Mouse (Mus musculus): ENCODE data around the gene Mrpl33. TPM values are rescaled to one million over a fixed set of nuclear protein-coding genes. Genes with fewer than 3 reads are reported as not detected.
"Not testable (repeated sequence)": the region's sequence is repeated elsewhere in the genome, so short reads cannot be mapped to it uniquely, and the experiment has no call there.

Mrpl33 gene
- polyA plus RNA-seq, 1 experiment from 2014 or later = 242 TPM

DNA sequence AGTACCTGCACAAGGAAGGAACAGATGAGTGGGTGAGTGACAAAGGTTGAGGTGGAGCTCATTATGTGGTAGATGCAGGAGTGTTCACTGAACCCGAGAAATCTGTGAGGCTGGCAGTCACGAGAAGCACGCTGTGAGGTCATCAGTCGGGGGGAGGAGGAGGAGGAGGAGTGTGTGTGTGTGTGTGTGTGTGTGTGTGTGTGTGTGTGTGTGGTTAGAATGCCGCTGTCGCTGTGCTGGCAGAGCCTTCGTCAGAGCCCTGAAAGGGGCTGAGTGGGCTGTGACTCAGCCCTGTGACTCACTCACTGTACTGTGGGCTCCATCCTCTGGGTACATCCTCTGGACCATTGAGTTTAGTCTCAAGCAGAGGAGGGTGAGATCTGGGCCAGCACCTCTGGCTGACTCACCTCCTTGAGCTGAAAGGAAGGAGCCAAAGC lies 20.2 kb upstream of the Mrpl33 start:
- WGBS = 79% methylated on average over 5 of the region's 7 CpGs
- Histone ChIP-seq H3K36me3 (replicated peaks) (no peaks in the 10 kb centered on the region), H3K27ac (no peak overlapping the region), H3K4me3 (no peak overlapping the region), H3K4me1 (peaks cover under 1% of the 10 kb centered on the region), H3K27me3 (ENCODE audit: poor library complexity, severe bottlenecking) (no peaks in the 10 kb centered on the region), H3K9me3 (no peaks in the 10 kb centered on the region)
- DNase-seq (ENCODE audit: extremely low spot score, low spot score) = no peak

DNA sequence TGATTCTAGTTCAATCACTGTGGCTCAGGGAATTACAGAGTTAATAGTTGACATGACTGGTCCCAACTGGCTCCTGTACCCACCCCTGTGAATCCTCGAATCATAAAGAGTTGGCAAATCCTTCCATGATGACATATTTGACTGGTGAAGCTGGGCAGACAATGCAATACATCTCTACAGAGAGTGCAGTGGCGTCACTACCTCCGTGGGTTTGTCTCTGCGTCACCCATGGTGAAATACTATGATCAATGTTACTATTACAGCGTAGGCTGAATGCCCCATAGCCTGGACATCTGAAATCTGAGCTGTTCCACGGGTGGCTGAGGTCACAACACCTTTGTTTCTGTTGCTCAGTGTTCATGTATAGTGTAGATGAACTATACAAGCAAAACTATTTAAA lies 15.5 kb upstream of the Mrpl33 start:
- Histone ChIP-seq H3K27ac (no peak overlapping the region), H3K27me3 (ENCODE audit: poor library complexity, severe bottlenecking) (no peaks in the 10 kb centered on the region), H3K36me3 (replicated peaks) (no peaks in the 10 kb centered on the region), H3K4me1 (peaks cover under 1% of the 10 kb centered on the region; the same call in 1 of the 2 replicates), H3K9me3 (peaks cover 4% of the 10 kb centered on the region; the same call in 1 of the 2 replicates), H3K4me3 (no peak overlapping the region)
- DNase-seq (ENCODE audit: extremely low spot score, low spot score) = no peak
- WGBS = 82% methylated on average over 6 of the region's 6 CpGs

DNA sequence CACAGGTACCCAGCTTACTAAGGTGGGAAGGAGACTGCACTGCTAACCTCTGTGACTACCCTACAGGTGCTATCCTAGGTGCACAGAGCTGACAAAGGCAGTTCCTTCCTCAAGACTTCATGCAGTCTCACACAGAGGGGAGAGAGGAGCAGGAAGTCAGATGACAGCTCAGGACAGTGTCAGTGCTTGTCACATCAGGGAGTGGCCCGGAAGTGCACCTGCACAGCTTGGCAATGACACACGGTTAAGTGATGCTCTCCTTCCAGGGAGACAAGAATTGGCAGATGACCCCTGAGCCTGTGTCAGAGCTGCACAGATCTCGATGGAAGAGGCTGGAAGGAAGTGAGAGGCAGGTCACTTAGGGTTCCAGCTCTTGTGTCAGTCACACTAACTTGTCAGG lies 14.8 kb upstream of the Mrpl33 start:
- no peak overlapping the region for H3K4me3 ChIP-seq
- peaks cover 4% of the 10 kb centered on the region; the same call in 1 of the 2 replicates for H3K9me3 ChIP-seq
- DNase-seq (ENCODE audit: extremely low spot score, low spot score) = no peak
- WGBS = 87% methylated on average over 3 of the region's 3 CpGs
- H3K4me1 ChIP-seq = peaks cover 7% of the 10 kb centered on the region
- H3K36me3 ChIP-seq (replicated peaks) = no peaks in the 10 kb centered on the region
- H3K27ac ChIP-seq = no peak overlapping the region
- H3K27me3 ChIP-seq (ENCODE audit: poor library complexity, severe bottlenecking) = no peaks in the 10 kb centered on the region

DNA sequence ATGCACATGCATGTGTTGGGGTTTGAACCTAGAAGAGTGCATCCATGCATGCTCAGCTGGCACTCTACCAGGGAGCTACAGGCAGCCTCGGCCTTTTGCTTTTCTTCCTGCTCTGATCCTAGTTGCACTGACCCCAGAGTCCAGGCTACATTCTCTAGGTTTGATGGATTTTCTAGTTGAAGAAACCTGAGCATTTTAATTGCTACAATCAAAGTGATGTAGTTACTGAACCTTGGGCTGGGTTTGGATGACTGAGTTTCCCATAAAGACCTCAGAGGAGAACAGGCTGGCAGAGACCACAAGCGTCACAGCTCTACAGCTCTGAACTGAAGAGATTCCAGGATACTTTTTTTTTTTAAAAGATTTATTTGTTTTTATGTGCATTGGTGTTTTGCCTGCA lies 13.5 kb upstream of the Mrpl33 start:
- no peak for DNase-seq (ENCODE audit: extremely low spot score, low spot score)
- H3K27ac ChIP-seq = no peak overlapping the region
- peaks cover 4% of the 10 kb centered on the region; the same call in 1 of the 2 replicates for H3K9me3 ChIP-seq
- WGBS = 82% methylated on average over 2 of the region's 2 CpGs
- H3K36me3 ChIP-seq (replicated peaks) = no peaks in the 10 kb centered on the region
- H3K4me1 ChIP-seq = peaks cover 16% of the 10 kb centered on the region
- no peak overlapping the region for H3K4me3 ChIP-seq
- no peaks in the 10 kb centered on the region for H3K27me3 ChIP-seq (ENCODE audit: poor library complexity, severe bottlenecking)

DNA sequence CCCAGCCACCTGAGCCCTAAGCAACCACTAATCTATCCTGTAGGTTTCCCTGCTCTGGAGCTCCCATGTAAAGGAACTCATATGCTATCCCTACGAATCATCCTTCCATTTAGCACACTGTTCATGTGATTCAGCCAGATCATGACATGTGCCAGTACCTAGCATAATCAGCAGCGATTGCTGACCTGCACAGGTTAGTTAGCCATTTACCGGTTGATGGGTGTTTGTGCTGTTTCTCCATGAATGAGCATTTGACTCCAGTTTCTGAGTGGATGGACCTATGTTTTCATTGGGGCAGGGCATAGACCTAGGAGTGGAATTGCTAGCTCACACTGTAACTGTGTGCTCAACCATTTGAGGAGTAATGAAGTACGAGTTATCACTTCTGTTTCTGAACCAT lies 11.2 kb upstream of the Mrpl33 start:
- Histone ChIP-seq H3K9me3 (peaks cover 11% of the 10 kb centered on the region; the same call in 1 of the 2 replicates), H3K27ac (no peak overlapping the region), H3K4me3 (no peak overlapping the region), H3K4me1 (peaks cover 21% of the 10 kb centered on the region), H3K36me3 (replicated peaks) (no peaks in the 10 kb centered on the region), H3K27me3 (ENCODE audit: poor library complexity, severe bottlenecking) (no peaks in the 10 kb centered on the region)
- 93% methylated on average over 4 of the region's 4 CpGs for WGBS
- no peak for DNase-seq (ENCODE audit: extremely low spot score, low spot score)

DNA sequence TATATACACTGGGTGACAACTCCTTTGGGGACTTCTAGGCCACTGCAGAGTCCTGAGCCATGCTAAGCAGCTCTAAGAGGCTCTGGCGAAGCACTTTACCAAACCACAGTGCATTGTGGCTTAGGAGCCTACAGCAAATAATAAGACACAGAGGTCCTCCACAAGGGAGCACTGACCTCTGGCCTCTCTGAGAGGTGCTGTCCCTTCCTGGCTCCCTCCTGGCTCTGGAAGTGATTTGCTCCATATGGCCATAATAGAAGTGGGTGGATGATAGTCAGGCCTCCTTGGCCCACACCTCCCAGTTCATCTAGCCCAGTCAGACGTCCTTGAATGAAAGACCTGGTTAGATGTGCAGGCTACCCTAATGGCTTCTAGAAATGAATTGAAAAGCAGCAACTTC lies 8.7 kb upstream of the Mrpl33 start:
- Histone ChIP-seq H3K36me3 (replicated peaks) (no peaks in the 10 kb centered on the region), H3K27ac (no peak overlapping the region), H3K9me3 (peaks cover 11% of the 10 kb centered on the region; the same call in 1 of the 2 replicates), H3K4me1 (peaks cover 21% of the 10 kb centered on the region), H3K4me3 (no peak overlapping the region), H3K27me3 (ENCODE audit: poor library complexity, severe bottlenecking) (no peaks in the 10 kb centered on the region)
- WGBS = 61% methylated on average over 2 of the region's 2 CpGs
- no peak for DNase-seq (ENCODE audit: extremely low spot score, low spot score)

DNA sequence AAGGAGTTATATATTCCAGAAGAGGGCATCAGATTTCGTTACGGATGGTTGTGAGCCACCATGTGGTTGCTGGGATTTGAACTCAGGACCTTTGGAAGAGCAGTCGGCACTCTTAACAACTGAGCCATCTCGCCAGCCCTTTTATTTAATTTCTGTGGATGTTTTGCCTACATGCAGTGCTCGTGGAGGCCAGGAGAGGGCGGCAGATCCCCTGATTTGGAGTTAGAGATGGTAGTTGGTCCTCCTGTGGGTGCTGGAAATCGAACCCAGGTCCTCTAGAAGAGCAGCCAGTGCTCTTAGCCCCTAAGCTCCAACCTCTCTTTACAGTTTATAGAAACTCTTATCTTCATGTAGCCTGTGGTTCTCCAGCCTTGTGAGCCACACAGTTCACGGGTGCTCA lies 8.1 kb upstream of the Mrpl33 start:
- peaks cover 21% of the 10 kb centered on the region for H3K4me1 ChIP-seq
- 84% methylated on average over 8 of the region's 8 CpGs for WGBS
- not testable (repeated sequence) for DNase-seq (ENCODE audit: extremely low spot score, low spot score)

DNA sequence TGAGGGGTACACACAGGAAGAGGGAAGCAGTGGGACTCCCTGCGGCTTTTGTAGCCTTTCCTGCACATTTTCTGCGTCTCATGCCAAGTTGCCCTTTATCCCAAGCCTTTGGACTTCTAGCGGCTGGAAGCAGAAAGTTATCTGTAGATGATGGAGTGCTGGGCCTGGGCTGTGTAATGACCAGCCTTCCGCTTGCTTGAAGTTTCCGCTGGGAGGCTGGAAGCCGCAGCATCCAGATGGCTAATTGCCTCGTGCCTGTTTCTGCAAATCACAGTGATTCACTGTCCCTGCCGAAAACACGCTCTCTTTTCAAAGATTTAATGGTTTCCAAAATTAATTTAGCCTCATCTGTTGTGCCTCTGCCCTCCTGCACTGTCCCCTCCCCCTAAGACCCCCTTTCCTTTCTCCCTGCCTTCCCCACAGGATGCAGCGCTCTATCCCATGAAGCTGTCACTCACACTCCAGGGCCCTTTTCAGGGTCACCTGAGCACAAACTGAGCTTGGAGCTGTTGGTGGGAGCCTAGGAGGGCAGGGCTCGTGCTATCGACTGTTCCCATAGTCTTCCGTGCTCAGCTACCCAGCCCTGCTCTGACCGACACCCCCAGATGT lies 6.9 kb upstream of the Mrpl33 start:
- no peak for DNase-seq (ENCODE audit: extremely low spot score, low spot score)
- Histone ChIP-seq H3K27ac (no peak overlapping the region), H3K27me3 (ENCODE audit: poor library complexity, severe bottlenecking) (no peaks in the 10 kb centered on the region), H3K4me1 (peaks cover 21% of the 10 kb centered on the region), H3K9me3 (peaks cover 6% of the 10 kb centered on the region; the same call in 1 of the 2 replicates), H3K36me3 (replicated peaks) (no peaks in the 10 kb centered on the region), H3K4me3 (no peak overlapping the region)
- 85% methylated on average over 14 of the region's 14 CpGs for WGBS

More for the DNA sequence above, 8.1 kb upstream of the Mrpl33 start:
- H3K9me3 ChIP-seq = peaks cover 11% of the 10 kb centered on the region; the same call in 1 of the 2 replicates
- not testable (repeated sequence) for H3K4me3 ChIP-seq; H3K27me3 ChIP-seq (ENCODE audit: poor library complexity, severe bottlenecking); H3K36me3 ChIP-seq (replicated peaks); H3K27ac ChIP-seq

DNA sequence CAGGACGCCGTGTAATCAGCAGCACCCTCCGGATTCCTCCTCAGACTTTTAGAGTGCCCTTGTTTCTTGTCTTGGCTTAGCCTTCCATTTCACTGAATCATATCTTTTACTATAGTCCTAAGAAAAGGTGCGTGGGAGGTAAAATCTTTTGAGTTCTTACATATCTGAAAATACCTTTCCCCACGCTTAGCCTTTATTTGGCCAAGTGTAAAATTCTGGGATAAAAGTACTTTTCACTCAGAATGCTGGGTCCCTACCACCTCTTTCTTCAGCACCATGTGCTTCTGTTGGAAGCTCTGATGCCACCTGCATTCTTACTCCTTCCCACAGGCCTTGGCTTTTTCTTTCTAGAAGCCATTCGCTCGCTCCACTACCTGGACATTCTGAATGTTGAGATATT lies 5.6 kb upstream of the Mrpl33 start:
- 93% methylated on average over 7 of the region's 7 CpGs for WGBS
- peaks cover 25% of the 10 kb centered on the region for H3K4me1 ChIP-seq
- no peak overlapping the region for H3K27ac ChIP-seq
- no peak for DNase-seq (ENCODE audit: extremely low spot score, low spot score)
- H3K9me3 ChIP-seq = peaks cover 6% of the 10 kb centered on the region; the same call in 1 of the 2 replicates
- H3K27me3 ChIP-seq (ENCODE audit: poor library complexity, severe bottlenecking) = 0 out of 2 replicates have a peak, but pooled peaks cover 6% of the 10 kb centered on the region
- no peak overlapping the region for H3K4me3 ChIP-seq
- no peaks in the 10 kb centered on the region for H3K36me3 ChIP-seq (replicated peaks)

DNA sequence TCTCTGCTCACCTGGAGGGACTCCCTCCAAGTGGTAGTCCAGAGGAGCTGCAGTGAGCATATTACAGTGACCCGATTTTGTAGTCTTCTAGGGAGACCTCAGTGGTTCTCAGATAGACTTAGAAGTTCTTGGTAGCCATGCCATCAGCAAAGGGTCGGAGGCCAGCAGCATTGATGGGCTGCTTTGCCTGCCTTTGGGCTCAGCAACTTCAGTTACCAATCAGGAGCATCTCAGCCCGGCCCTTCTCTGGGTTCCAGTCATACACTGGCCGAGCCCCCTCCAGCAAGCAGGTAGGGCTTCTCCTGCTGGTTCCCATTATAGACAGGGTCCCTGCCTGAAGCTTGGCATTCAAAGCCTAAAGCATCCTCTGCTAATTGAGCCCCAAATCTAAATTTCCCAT lies 867 bp upstream of the Mrpl33 start:
- no peaks in the 10 kb centered on the region for H3K36me3 ChIP-seq (replicated peaks)
- 62% methylated on average over 4 of the region's 4 CpGs for WGBS
- peaks cover 24% of the 10 kb centered on the region for H3K27me3 ChIP-seq (ENCODE audit: poor library complexity, severe bottlenecking)
- no peaks in the 10 kb centered on the region for H3K9me3 ChIP-seq
- no peak overlapping the region for H3K27ac ChIP-seq
- no peak overlapping the region for H3K4me3 ChIP-seq
- DNase-seq (ENCODE audit: extremely low spot score, low spot score) = no peak
- H3K4me1 ChIP-seq = peaks cover 16% of the 10 kb centered on the region

DNA sequence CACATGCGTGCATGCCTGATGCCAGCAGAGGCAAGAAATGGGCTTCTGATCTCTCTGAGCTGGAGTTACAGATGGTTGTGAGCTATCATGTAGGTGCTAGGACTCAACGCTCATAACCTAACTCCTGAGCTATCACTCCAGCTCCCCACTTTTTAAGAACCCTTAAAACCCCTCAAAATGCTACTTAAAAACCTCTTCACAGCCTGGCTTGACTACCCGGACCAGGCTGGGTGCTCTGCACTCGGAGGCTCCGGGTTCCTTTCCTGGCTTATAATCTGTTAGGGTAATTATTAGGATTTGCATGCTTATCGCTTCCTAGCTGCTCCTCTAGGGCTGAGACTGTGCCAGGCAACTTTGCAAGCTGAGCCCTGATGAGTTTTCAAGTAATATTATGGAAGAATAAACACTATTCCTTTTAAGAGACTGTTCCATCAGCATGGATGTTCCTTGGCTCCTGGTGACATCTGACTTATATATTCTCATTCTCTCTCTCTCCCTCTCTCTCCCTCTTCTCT lies 752 bp downstream of the Mrpl33 start:
- WGBS = 75% methylated on average over 6 of the region's 6 CpGs
- no peak for DNase-seq (ENCODE audit: extremely low spot score, low spot score)

DNA sequence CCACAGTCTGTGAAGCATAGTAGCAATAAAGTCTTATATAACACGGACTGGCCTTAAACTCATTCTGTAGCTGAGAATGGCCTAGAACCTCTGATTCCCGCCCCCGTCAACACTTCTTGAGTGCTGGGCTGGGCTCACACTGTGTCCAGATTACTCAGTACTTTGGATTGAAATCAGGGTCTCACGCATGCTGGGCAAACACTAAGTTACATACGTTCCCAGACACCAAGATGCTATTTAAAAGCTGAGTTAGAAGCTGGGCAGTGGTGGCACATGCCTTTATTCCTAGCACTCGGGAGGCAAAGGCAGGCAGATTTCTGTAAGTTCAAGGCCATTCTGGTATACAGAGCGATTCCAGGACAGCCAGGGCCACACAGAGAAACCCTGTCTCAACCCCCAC lies 1.4 kb downstream of the Mrpl33 start:
- DNase-seq (ENCODE audit: extremely low spot score, low spot score) = no peak
- Histone ChIP-seq H3K27me3 (ENCODE audit: poor library complexity, severe bottlenecking) (peaks cover 24% of the 10 kb centered on the region), H3K27ac (no peak overlapping the region), H3K9me3 (no peaks in the 10 kb centered on the region), H3K4me3 (no peak overlapping the region), H3K36me3 (replicated peaks) (no peaks in the 10 kb centered on the region), H3K4me1 (peaks cover 16% of the 10 kb centered on the region)
- WGBS = 82% methylated on average over 7 of the region's 7 CpGs

More for the DNA sequence above, 752 bp downstream of the Mrpl33 start:
- 0 out of 2 replicates have a peak overlapping the region, but pooled peaks have one; percentile 53 for H3K4me3 ChIP-seq
- no peaks in the 10 kb centered on the region for H3K36me3 ChIP-seq (replicated peaks)
- no peak overlapping the region for H3K27ac ChIP-seq
- peaks cover 16% of the 10 kb centered on the region for H3K4me1 ChIP-seq
- H3K9me3 ChIP-seq = no peaks in the 10 kb centered on the region
- H3K27me3 ChIP-seq (ENCODE audit: poor library complexity, severe bottlenecking) = peaks cover 24% of the 10 kb centered on the region

DNA sequence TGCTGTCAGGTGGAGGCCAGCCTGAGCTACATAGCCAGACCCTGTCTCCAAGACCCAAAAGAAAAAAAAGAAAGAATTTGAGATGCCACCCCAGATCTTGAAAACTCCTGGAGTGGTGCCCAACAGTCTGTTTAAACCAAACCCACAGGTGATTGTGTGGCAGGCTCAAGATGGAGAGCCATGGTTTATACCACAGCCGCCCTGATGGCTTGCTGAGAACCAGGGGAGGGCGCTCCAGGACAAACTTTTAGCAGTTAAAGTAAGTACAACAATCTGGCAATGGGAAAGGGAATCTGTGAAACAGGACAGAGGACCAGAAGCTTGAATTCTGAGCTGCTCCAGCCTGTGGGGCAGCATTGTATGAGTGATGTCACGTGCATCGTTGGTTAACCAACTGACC lies 1.8 kb downstream of the Mrpl33 start:
- no peak overlapping the region for H3K27ac ChIP-seq
- H3K9me3 ChIP-seq = no peaks in the 10 kb centered on the region
- no peak overlapping the region for H3K4me3 ChIP-seq
- peaks cover 24% of the 10 kb centered on the region for H3K27me3 ChIP-seq (ENCODE audit: poor library complexity, severe bottlenecking)
- no peak for DNase-seq (ENCODE audit: extremely low spot score, low spot score)
- H3K36me3 ChIP-seq (replicated peaks) = no peaks in the 10 kb centered on the region
- 57% methylated on average over 4 of the region's 4 CpGs for WGBS
- peaks cover 16% of the 10 kb centered on the region for H3K4me1 ChIP-seq
